Mouse (Mus musculus) E14TG2a.4 (cell line): ENCODE measurements around the gene Cxcl5.

ENCODE experiments used
- CTCF ChIP-seq: conservative IDR thresholded peaks from 2 replicates; pipeline ENCODE4 v1.5.1; 2014; ENCODE audit warnings: low read length
- NANOG ChIP-seq: IDR thresholded peaks from 2 replicates; pipeline ENCODE4 v1.6.1; 2014; ENCODE audit warnings: borderline replicate concordance, low read length, mixed read lengths

- TF ChIP-seq CTCF (peak; percentile 17; the same call in 1 of the 2 replicates), NANOG (no peak)
Measured at GRCm38 (mm10) chr5:90785659-90786588, 26.8 kb downstream of the Cxcl5 start, which contains the start of gene Cxcl3.
